Mouse (Mus musculus): ENCODE results near the gene Slc15a2. TPM values are rescaled to one million over a fixed set of nuclear protein-coding genes. Genes with fewer than 3 reads are reported as not detected.

The Slc15a2 gene
- total and polyA plus RNA-seq, 2 experiments from 2014 or later = 23.5 to 23.9 TPM

DNA sequence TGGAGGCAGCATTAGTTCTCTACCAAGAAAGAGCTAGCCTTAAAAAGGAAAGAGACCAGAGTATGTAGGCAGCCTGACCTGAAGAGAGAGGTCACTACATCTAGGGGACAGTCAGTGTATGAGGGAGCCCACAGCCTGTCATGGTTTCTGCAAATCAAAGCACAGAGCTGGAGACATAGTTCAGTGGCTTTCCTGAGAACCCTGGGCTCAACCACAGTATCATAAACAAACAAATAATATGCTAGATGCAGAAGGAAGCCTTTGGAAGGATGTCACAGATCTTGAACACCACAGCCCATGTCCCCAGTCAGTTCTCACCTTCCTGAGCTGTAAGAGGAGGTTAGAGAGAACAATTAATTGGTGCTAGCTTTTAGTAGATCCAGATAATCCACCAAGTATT lies 66.1 kb downstream of the Slc15a2 start:
- no peak overlapping the region for H3K4me2 ChIP-seq (ENCODE audit: low read depth)
- no peaks in the 10 kb centered on the region for H3K36me3 ChIP-seq (ENCODE audit: insufficient read depth)
- H3K27me3 ChIP-seq (ENCODE audit: insufficient read depth, low read length) = no peaks in the 10 kb centered on the region
- no peaks in the 10 kb centered on the region for H3K4me1 ChIP-seq (ENCODE audit: insufficient read depth)
- ATAC-seq = no peak
- TF ChIP-seq CTCF (IDR thresholded peaks at IDR 0.05; ENCODE audit: low read depth) = no peak
- no peak overlapping the region for H3K4me3 ChIP-seq (ENCODE audit: low read depth, low read length)
- H3K9me3 ChIP-seq (ENCODE audit: low read length) = no peaks in the 10 kb centered on the region
- no peak overlapping the region for H3K27ac ChIP-seq (ENCODE audit: low read depth, low read length)
- H3K9ac ChIP-seq = no peak overlapping the region
- DNase-seq = no peak

GRCm38 (mm10) chr16:36717481-36717880 lies 67.3 kb downstream of the Slc15a2 start:
- TF ChIP-seq CTCF (IDR thresholded peaks at IDR 0.05; ENCODE audit: low read depth) = no peak
- Histone ChIP-seq H3K4me3 (ENCODE audit: low read depth, low read length) (no peak overlapping the region), H3K4me1 (ENCODE audit: insufficient read depth) (no peaks in the 10 kb centered on the region), H3K9me3 (ENCODE audit: low read length) (no peaks in the 10 kb centered on the region), H3K9ac (no peak overlapping the region), H3K4me2 (ENCODE audit: low read depth) (no peak overlapping the region), H3K36me3 (ENCODE audit: insufficient read depth) (no peaks in the 10 kb centered on the region), H3K27ac (ENCODE audit: low read depth, low read length) (no peak overlapping the region), H3K27me3 (ENCODE audit: insufficient read depth, low read length) (no peaks in the 10 kb centered on the region)
- no peak for ATAC-seq
- no peak for DNase-seq
- WGBS = 89% methylated on average over 4 of the region's 4 CpGs

GRCm38 (mm10) chr16:36711760-36712159 lies 73.0 kb downstream of the Slc15a2 start:
- Histone ChIP-seq H3K36me3 (ENCODE audit: insufficient read depth) (no peaks in the 10 kb centered on the region), H3K9me3 (ENCODE audit: low read length) (no peaks in the 10 kb centered on the region), H3K4me1 (ENCODE audit: insufficient read depth) (no peaks in the 10 kb centered on the region), H3K4me2 (ENCODE audit: low read depth) (no peak overlapping the region), H3K27ac (ENCODE audit: low read depth, low read length) (no peak overlapping the region), H3K27me3 (ENCODE audit: insufficient read depth, low read length) (no peaks in the 10 kb centered on the region), H3K4me3 (ENCODE audit: low read depth, low read length) (no peak overlapping the region), H3K9ac (no peak overlapping the region)
- WGBS = 93% methylated on average over 12 of the region's 12 CpGs
- no peak for ATAC-seq
- TF ChIP-seq CTCF (IDR thresholded peaks at IDR 0.05; ENCODE audit: low read depth) = no peak
- DNase-seq = no peak

DNA sequence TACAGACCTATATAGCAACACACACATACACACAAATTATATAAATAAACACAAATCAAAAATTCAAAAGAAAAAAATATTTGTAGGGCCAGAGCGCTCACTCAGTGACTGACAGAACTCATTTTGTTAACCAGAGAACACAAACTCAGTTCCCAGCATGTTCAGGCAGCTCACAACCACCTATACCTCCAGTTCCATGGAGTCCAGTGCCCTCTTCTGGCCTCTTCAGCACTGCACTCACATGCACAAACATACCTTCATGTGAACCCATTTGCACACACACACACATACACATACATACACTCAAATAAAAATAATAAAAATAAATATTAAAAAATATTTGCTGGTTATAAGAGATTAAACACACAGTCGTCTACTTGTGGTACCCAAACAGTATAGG lies 74.0 kb downstream of the Slc15a2 start:
- Histone ChIP-seq H3K27me3 (ENCODE audit: insufficient read depth, low read length) (no peaks in the 10 kb centered on the region), H3K4me1 (ENCODE audit: insufficient read depth) (no peaks in the 10 kb centered on the region), H3K4me3 (ENCODE audit: low read depth, low read length) (no peak overlapping the region), H3K9ac (no peak overlapping the region), H3K27ac (ENCODE audit: low read depth, low read length) (no peak overlapping the region), H3K36me3 (ENCODE audit: insufficient read depth) (no peaks in the 10 kb centered on the region), H3K4me2 (ENCODE audit: low read depth) (no peak overlapping the region), H3K9me3 (ENCODE audit: low read length) (no peaks in the 10 kb centered on the region)
- ATAC-seq (no peak), DNase-seq (no peak)
- no peak for TF ChIP-seq CTCF (IDR thresholded peaks at IDR 0.05; ENCODE audit: low read depth)
- 92% methylated on average over 2 of the region's 2 CpGs for WGBS

DNA sequence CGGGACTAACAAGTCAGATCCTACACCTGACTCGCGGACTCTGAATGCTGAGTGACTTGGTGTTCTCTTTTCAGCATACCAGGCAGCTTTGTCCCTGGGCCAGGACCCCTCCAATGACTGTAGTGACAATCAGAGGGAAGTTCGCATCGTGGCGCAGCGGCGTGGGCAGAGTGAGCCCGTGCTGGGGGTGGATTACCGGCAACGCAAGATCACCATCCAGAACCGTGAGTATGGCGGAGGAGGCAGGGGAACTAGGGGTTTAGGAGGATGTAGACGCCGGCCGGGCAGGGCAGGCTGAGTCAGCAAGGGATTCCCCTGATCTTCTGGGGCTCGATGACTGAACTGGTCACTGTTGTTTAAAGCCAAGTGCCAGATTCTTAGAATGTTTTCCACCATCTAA lies 75.4 kb downstream of the Slc15a2 start:
- Histone ChIP-seq H3K9me3 (ENCODE audit: low read length) (no peaks in the 10 kb centered on the region), H3K4me1 (ENCODE audit: insufficient read depth) (no peaks in the 10 kb centered on the region), H3K36me3 (ENCODE audit: insufficient read depth) (no peaks in the 10 kb centered on the region), H3K27me3 (ENCODE audit: insufficient read depth, low read length) (no peaks in the 10 kb centered on the region), H3K9ac (no peak overlapping the region), H3K27ac (ENCODE audit: low read depth, low read length) (no peak overlapping the region), H3K4me2 (ENCODE audit: low read depth) (no peak overlapping the region), H3K4me3 (ENCODE audit: low read depth, low read length) (no peak overlapping the region)
- TF ChIP-seq CTCF (IDR thresholded peaks at IDR 0.05; ENCODE audit: low read depth) = no peak
- WGBS = 96% methylated on average over 17 of the region's 17 CpGs
- no peak for DNase-seq
- ATAC-seq = no peak

DNA sequence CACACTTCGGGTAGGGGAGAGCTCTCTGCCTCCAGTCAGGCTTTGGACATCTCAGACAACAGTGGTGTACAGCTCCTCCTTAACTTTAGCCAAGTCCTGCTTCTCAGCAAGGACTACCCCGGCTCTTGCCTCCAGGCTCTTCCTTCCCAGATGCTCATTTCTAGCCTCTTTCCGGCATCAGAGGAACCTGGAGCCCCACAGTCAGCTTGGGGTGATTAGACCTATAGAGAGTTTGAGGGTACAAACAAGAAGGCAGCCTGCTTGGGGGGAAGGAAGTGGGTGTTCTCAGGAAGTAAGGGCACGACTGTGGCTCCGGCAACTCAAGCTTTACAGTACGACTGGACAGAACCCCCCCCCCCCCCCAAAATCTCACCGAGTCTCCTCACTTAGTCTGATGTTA lies 76.0 kb downstream of the Slc15a2 start:
- Histone ChIP-seq H3K4me1 (ENCODE audit: insufficient read depth) (no peaks in the 10 kb centered on the region), H3K27me3 (ENCODE audit: insufficient read depth, low read length) (no peaks in the 10 kb centered on the region), H3K9ac (no peak overlapping the region), H3K4me2 (ENCODE audit: low read depth) (no peak overlapping the region), H3K36me3 (ENCODE audit: insufficient read depth) (no peaks in the 10 kb centered on the region), H3K9me3 (ENCODE audit: low read length) (no peaks in the 10 kb centered on the region), H3K4me3 (ENCODE audit: low read depth, low read length) (no peak overlapping the region), H3K27ac (ENCODE audit: low read depth, low read length) (no peak overlapping the region)
- ATAC-seq (no peak), DNase-seq (no peak)
- WGBS = 81% methylated on average over 7 of the region's 7 CpGs
- no peak for TF ChIP-seq CTCF (IDR thresholded peaks at IDR 0.05; ENCODE audit: low read depth)

DNA sequence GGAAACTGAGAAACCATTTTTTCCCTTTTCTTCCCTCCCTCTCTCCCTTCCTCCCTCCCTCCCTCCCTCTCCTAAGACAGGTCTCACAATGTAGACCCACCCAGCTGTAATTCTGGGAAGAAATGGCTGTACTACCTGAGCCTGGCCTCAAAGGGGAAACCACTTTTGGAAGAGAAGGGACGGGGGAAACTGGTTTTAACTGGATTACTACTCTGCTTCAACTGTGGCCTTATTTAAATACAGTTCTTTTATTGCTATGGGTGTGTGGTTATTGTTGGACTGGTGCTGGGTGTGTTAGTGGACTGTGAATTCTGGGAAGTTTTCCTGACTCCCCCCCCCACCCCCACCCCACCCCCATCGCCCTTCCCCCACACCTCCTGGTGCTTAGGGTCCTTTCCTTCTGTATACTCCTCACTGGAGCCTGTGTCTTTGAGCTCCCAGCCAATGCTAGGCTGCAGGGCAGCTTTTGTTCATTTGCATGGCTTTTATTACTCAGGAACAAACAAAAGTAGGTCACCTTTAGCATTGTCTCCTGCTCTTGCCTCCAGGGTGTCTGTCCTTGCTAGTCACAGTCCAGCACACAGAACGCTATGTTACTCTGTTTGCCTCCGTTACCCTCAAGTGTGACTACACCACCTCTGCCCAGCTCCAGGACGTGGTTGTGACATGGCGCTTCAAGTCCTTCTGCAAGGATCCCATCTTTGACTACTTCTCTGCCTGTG lies 76.9 kb downstream of the Slc15a2 start:
- no peak overlapping the region for H3K27ac ChIP-seq (ENCODE audit: low read depth, low read length)
- no peaks in the 10 kb centered on the region for H3K4me1 ChIP-seq (ENCODE audit: insufficient read depth)
- no peak overlapping the region for H3K9ac ChIP-seq
- no peaks in the 10 kb centered on the region for H3K36me3 ChIP-seq (ENCODE audit: insufficient read depth)
- WGBS = 64% methylated on average over 6 of the region's 6 CpGs
- H3K4me3 ChIP-seq (ENCODE audit: low read depth, low read length) = no peak overlapping the region
- TF ChIP-seq CTCF (IDR thresholded peaks at IDR 0.05; ENCODE audit: low read depth) = no peak
- DNase-seq (no peak), ATAC-seq (no peak)
- H3K4me2 ChIP-seq (ENCODE audit: low read depth) = no peak overlapping the region
- H3K27me3 ChIP-seq (ENCODE audit: insufficient read depth, low read length) = no peaks in the 10 kb centered on the region
- no peaks in the 10 kb centered on the region for H3K9me3 ChIP-seq (ENCODE audit: low read length)
